Mouse (Mus musculus): ENCODE results near the gene Pimreg. TPM values are rescaled to one million over a fixed set of nuclear protein-coding genes. Genes with fewer than 3 reads are reported as not detected.
A peak's percentile ranks its signal among the peaks of the same experiment; 100 is the strongest.

Gene Pimreg
- polyA plus RNA-seq, 2 experiments, result 59.1 to 87.9 TPM

DNA sequence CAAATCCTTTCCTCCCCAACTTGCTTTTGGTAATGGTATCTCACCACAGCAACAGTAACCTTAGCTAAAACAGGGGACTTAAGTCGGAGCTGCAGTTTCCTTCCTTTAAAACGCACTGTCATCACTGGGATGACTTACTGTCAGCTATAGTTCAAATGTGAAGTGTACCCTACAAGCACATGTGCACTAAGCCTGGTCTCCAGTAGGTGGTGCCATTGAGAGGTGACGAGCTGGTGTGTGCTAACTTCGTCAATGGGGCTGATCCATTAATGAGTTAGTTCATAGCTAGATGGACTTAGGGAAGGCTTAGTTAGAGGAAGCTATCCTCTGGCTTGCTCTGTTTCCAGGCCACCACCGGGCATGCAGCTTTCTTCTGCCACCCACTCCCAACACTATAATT, 10.8 kb downstream of the Pimreg start:
- DNase-seq (ENCODE audit: low spot score) (peak; percentile 62), ATAC-seq (ENCODE audit: low FRiP score, low read depth) (no peak)
- 14% methylated on average over 5 of the region's 5 CpGs for WGBS
- Histone ChIP-seq H3K27ac (replicated peaks; ENCODE audit: low read depth, low read length) (no peak overlapping the region), H3K27me3 (ENCODE audit: control insufficient read depth, insufficient read depth, low read length) (peaks cover 9% of the 10 kb centered on the region; the same call in 1 of the 2 replicates), H3K36me3 (ENCODE audit: control insufficient read depth, insufficient read depth, low read length) (no peaks in the 10 kb centered on the region; the same call in 1 of the 2 replicates), H3K4me2 (replicated peaks; ENCODE audit: low read depth, low read length, severe bottlenecking) (no peak overlapping the region), H3K4me1 (ENCODE audit: control insufficient read depth, insufficient read depth, low read length) (peaks cover 8% of the 10 kb centered on the region), H3K9ac (ENCODE audit: low read depth, low read length, severe bottlenecking) (no peak overlapping the region), H3K4me3 (replicated peaks; ENCODE audit: low read length) (no peak overlapping the region), H3K9me3 (ENCODE audit: control insufficient read depth, low read length) (no peaks in the 10 kb centered on the region)
- TF ChIP-seq POLR2A (IDR thresholded peaks at IDR 0.05; ENCODE audit: borderline replicate concordance, extremely low read depth, insufficient read depth, insufficient read length), result no peak

DNA sequence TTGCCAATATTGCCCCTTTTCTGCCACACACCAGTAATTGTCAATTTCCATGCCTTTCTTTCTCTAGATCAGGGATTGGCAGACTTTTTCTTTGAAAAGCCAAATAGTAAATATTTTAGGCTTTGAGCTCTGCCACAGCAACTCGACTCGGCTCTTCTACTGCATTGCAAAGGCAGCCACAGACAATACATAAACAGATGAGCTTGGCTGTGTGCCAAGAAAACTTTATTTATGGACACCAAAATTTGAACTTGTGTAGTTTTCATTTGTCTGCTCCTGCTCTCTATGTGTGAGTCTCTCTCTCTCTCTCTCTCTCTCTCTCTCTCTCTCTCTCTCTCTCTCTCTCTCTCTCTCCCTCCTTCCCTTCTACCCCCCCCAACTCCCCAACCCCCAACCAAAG, 13.3 kb downstream of the Pimreg start:
- ATAC-seq (ENCODE audit: low FRiP score, low read depth), result no peak
- WGBS, result 17% methylated on average over 2 of the region's 2 CpGs
- no peak for TF ChIP-seq POLR2A (IDR thresholded peaks at IDR 0.05; ENCODE audit: borderline replicate concordance, extremely low read depth, insufficient read depth, insufficient read length)

DNA sequence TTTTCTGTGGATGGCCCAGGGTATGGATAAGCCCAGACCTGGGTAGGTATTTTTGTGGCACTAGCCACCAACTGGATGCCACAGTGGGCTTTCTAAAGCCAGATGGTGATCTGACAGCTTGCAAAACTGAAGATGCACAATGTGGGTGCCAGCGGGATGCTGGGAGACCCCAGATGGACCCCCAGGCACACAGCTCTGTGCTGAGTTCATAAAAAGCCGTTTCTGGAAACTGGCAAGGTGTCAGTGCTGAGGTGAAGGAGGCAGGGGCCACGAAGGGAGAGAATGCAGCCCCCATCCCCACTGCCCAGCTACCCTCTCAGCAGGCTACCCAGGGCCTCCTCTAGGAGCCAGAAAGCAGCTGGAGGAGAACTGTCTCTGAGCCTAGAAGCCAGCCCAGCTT, 15.3 kb downstream of the Pimreg start:
- no peak for ATAC-seq (ENCODE audit: low FRiP score, low read depth)

More for the DNA sequence above, 13.3 kb downstream of the Pimreg start:
- H3K4me2 ChIP-seq (replicated peaks; ENCODE audit: low read depth, low read length, severe bottlenecking), result no peak overlapping the region
- no peaks in the 10 kb centered on the region for H3K36me3 ChIP-seq (ENCODE audit: control insufficient read depth, insufficient read depth, low read length)
- no peaks in the 10 kb centered on the region for H3K9me3 ChIP-seq (ENCODE audit: control insufficient read depth, low read length)
- no peak overlapping the region for H3K4me3 ChIP-seq (replicated peaks; ENCODE audit: low read length)
- H3K27me3 ChIP-seq (ENCODE audit: control insufficient read depth, insufficient read depth, low read length), result peaks cover 9% of the 10 kb centered on the region; the same call in 1 of the 2 replicates
- peak; percentile 62 for DNase-seq (ENCODE audit: low spot score)
- peaks cover 6% of the 10 kb centered on the region for H3K4me1 ChIP-seq (ENCODE audit: control insufficient read depth, insufficient read depth, low read length)
- no peak overlapping the region for H3K27ac ChIP-seq (replicated peaks; ENCODE audit: low read depth, low read length)
- H3K9ac ChIP-seq (ENCODE audit: low read depth, low read length, severe bottlenecking), result no peak overlapping the region

DNA sequence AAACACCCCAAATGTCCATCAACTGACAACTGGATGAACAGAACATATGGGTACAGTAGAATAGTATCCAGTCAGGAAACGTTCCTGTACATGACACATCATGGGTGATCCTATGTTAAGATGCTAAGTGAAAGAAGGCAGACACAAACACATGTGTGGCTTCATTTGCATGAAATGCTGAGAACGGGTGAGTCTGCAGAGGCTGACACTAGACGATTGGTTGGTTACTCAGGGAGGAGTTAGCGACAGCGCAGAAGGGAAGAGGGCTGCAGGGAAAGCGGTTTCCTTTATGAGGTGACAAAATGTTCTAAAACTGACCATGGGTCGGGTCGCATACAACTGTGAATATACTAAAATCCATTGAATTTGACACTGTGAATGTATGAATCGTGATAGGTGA, 18.6 kb downstream of the Pimreg start:
- ATAC-seq (ENCODE audit: low FRiP score, low read depth), result no peak
- Histone ChIP-seq H3K27me3 (ENCODE audit: control insufficient read depth, insufficient read depth, low read length) (no peaks in the 10 kb centered on the region), H3K4me2 (replicated peaks; ENCODE audit: low read depth, low read length, severe bottlenecking) (no peak overlapping the region), H3K27ac (replicated peaks; ENCODE audit: low read depth, low read length) (no peak overlapping the region), H3K36me3 (ENCODE audit: control insufficient read depth, insufficient read depth, low read length) (no peaks in the 10 kb centered on the region), H3K9me3 (ENCODE audit: control insufficient read depth, low read length) (peaks cover 15% of the 10 kb centered on the region; the same call in 1 of the 2 replicates), H3K4me1 (ENCODE audit: control insufficient read depth, insufficient read depth, low read length) (no peaks in the 10 kb centered on the region), H3K4me3 (replicated peaks; ENCODE audit: low read length) (no peak overlapping the region), H3K9ac (ENCODE audit: low read depth, low read length, severe bottlenecking) (no peak overlapping the region)
- TF ChIP-seq POLR2A (IDR thresholded peaks at IDR 0.05; ENCODE audit: borderline replicate concordance, extremely low read depth, insufficient read depth, insufficient read length), result no peak
- DNase-seq (ENCODE audit: low spot score), result no peak
- 72% methylated on average over 9 of the region's 9 CpGs for WGBS

More for the DNA sequence above, 15.3 kb downstream of the Pimreg start:
- H3K4me1 ChIP-seq (ENCODE audit: control insufficient read depth, insufficient read depth, low read length), result no peaks in the 10 kb centered on the region; the same call in 1 of the 2 replicates
- H3K9me3 ChIP-seq (ENCODE audit: control insufficient read depth, low read length), result no peaks in the 10 kb centered on the region
- no peak for DNase-seq (ENCODE audit: low spot score)
- no peak overlapping the region for H3K4me2 ChIP-seq (replicated peaks; ENCODE audit: low read depth, low read length, severe bottlenecking)
- H3K27me3 ChIP-seq (ENCODE audit: control insufficient read depth, insufficient read depth, low read length), result no peaks in the 10 kb centered on the region
- TF ChIP-seq POLR2A (IDR thresholded peaks at IDR 0.05; ENCODE audit: borderline replicate concordance, extremely low read depth, insufficient read depth, insufficient read length), result no peak
- H3K36me3 ChIP-seq (ENCODE audit: control insufficient read depth, insufficient read depth, low read length), result no peaks in the 10 kb centered on the region
- WGBS, result 59% methylated on average over 3 of the region's 3 CpGs
- H3K4me3 ChIP-seq (replicated peaks; ENCODE audit: low read length), result no peak overlapping the region
- no peak overlapping the region for H3K9ac ChIP-seq (ENCODE audit: low read depth, low read length, severe bottlenecking)
- no peak overlapping the region for H3K27ac ChIP-seq (replicated peaks; ENCODE audit: low read depth, low read length)

DNA sequence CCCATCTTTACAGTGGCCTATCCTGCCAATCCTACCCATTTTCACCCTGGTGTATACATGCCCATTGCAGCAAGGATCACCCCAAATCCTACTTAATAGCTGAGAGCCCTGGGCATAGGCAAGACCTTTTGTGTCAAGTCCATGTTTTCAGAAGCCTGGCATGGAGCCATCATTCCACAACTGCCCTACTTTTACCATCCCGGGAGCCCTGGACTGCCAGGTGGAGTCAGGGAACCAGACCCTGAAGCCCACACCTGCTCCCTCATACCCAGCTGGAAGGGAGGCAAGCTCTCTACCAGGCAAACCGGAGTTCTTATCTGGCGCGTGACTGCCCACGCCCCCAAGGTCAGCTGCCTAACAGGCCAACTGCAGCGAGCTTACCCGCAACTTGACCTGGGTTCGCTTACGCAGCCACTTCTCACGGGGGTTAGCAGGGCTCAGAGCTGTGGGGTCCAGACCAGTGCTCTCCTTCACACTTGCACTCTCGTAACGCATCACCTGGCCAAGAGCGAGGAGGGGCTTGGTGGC, 19.3 kb downstream of the Pimreg start:
- ATAC-seq (ENCODE audit: low FRiP score, low read depth) (no peak), DNase-seq (ENCODE audit: low spot score) (no peak)
- WGBS, result 61% methylated on average over 13 of the region's 13 CpGs
- no peak for TF ChIP-seq POLR2A (IDR thresholded peaks at IDR 0.05; ENCODE audit: borderline replicate concordance, extremely low read depth, insufficient read depth, insufficient read length)
- Histone ChIP-seq H3K4me3 (replicated peaks; ENCODE audit: low read length) (no peak overlapping the region), H3K9me3 (ENCODE audit: control insufficient read depth, low read length) (peaks cover 15% of the 10 kb centered on the region; the same call in 1 of the 2 replicates), H3K36me3 (ENCODE audit: control insufficient read depth, insufficient read depth, low read length) (no peaks in the 10 kb centered on the region), H3K4me1 (ENCODE audit: control insufficient read depth, insufficient read depth, low read length) (no peaks in the 10 kb centered on the region), H3K27ac (replicated peaks; ENCODE audit: low read depth, low read length) (no peak overlapping the region), H3K27me3 (ENCODE audit: control insufficient read depth, insufficient read depth, low read length) (no peaks in the 10 kb centered on the region), H3K9ac (ENCODE audit: low read depth, low read length, severe bottlenecking) (no peak overlapping the region), H3K4me2 (replicated peaks; ENCODE audit: low read depth, low read length, severe bottlenecking) (no peak overlapping the region)
